Mouse (Mus musculus): ENCODE measurements at regions not wholly inside any gene's neighbourhood (a gene's known extent, or its start where the extent isn't known, plus 50 kb on each side); places are given as distances from the start of the nearest gene placed in this dataset.
A peak's percentile ranks its signal among the peaks of the same experiment; 100 is the strongest.

DNA sequence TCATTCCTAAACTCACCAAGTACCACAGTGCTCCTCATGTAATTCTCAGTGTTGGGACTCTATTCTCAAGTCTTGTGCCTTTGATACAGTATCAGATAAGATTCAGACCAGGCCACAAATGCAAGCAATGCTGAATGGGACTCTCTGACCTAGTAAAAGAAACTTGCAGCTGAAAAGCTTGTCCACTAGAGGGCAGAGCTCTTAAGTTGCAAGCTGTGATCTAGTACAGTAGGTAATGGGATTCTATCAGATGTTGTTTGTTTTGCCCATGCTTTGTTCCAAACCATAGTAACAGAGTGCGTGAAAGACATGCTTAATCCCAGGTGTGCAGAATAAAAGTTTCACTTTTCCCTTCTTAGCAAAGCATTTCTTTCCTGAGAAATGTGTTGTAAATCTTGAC, 383.2 kb upstream of the Chrm2 start:
- H3K4me2 ChIP-seq (replicated peaks) = no peak overlapping the region
- ATAC-seq (ENCODE audit: low FRiP score, low read depth) = peak; percentile 62
- no peaks in the 10 kb centered on the region for H3K27me3 ChIP-seq
- no peak overlapping the region for H3K27ac ChIP-seq (replicated peaks)
- H3K4me1 ChIP-seq = no peaks in the 10 kb centered on the region
- H3K36me3 ChIP-seq = no peaks in the 10 kb centered on the region
- 34% methylated on average over 1 of the region's 1 CpGs for WGBS
- no peak overlapping the region for H3K4me3 ChIP-seq
- no peaks in the 10 kb centered on the region for H3K9me3 ChIP-seq
- H3K9ac ChIP-seq (replicated peaks) = no peak overlapping the region

DNA sequence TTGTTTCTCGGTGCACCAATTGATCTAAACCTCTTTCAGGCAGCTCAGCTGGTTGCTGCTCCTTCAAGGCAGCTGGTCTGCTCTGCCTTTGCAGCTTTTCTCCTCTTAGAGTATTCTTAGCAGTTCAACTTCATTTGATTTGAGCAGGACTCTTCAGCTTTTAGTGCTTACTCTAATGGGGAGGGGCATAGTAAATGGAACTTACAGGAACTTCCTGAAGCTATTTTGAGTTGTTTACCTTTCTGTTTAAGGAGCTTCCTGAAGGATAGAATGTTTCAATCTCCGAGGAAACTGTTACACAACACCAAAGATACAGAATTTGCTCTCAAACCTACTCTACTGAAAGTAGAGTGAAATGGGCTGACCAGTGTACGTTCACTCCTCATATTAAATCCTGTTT, 385.8 kb upstream of the Chrm2 start:
- no peak overlapping the region for H3K4me3 ChIP-seq
- no peaks in the 10 kb centered on the region for H3K4me1 ChIP-seq
- 69% methylated on average over 3 of the region's 3 CpGs for WGBS
- no peak overlapping the region for H3K9ac ChIP-seq (replicated peaks)
- H3K4me2 ChIP-seq (replicated peaks) = no peak overlapping the region
- H3K27ac ChIP-seq (replicated peaks) = no peak overlapping the region
- H3K36me3 ChIP-seq = no peaks in the 10 kb centered on the region
- no peaks in the 10 kb centered on the region for H3K27me3 ChIP-seq
- no peaks in the 10 kb centered on the region for H3K9me3 ChIP-seq
- ATAC-seq (ENCODE audit: low FRiP score, low read depth) = no peak

DNA sequence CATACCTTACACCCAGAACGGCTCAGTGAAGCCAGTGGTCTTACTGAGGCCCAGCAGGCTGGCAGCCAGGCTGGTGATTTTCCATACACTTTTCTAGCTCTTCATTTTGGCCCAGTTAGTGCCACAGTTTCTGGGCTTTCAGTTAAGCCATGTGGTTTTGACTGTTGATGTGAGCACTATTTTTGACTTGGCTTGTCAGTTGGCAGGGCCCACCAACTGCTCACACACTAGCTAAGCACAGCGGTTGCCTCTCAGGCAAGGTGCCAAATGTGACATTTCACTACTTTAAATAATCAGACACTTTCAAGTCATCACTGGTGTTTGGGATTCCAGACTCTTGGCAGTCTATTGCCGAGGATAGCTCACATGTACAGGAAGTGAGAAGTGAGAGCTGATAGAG, 399.0 kb upstream of the Chrm2 start:
- Histone ChIP-seq H3K27ac (replicated peaks) (no peak overlapping the region), H3K9me3 (no peaks in the 10 kb centered on the region), H3K9ac (replicated peaks) (no peak overlapping the region), H3K4me3 (no peak overlapping the region), H3K27me3 (no peaks in the 10 kb centered on the region), H3K4me1 (no peaks in the 10 kb centered on the region), H3K4me2 (replicated peaks) (no peak overlapping the region), H3K36me3 (no peaks in the 10 kb centered on the region)
- 83% methylated on average over 3 of the region's 3 CpGs for WGBS
- no peak for ATAC-seq (ENCODE audit: low FRiP score, low read depth)

DNA sequence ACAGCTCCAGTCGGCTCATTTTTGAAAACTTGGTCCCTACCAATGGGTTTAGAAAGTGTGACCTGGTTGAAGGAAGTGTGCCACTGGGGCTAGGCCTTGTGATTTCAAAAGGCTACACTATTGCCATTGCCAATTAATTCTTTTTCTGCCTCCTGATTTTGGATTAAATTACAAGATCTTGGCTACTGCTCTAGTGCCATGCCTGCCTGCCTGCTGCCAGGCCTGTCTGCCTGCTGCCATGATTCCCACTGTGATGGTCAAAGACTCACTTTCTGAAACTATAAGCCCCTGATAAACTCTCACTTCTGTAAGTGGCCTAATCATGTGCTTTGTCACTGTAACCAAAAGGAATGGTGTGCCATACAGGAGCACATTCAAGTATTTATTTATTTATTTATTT, 400.4 kb upstream of the Mtpn start:
- no peak overlapping the region for H3K4me3 ChIP-seq
- no peaks in the 10 kb centered on the region for H3K27me3 ChIP-seq
- no peak overlapping the region for H3K4me2 ChIP-seq (replicated peaks)
- no peaks in the 10 kb centered on the region for H3K36me3 ChIP-seq
- no peaks in the 10 kb centered on the region for H3K9me3 ChIP-seq
- H3K4me1 ChIP-seq = no peaks in the 10 kb centered on the region
- ATAC-seq (ENCODE audit: low FRiP score, low read depth) = no peak
- no peak overlapping the region for H3K9ac ChIP-seq (replicated peaks)
- H3K27ac ChIP-seq (replicated peaks) = no peak overlapping the region
- WGBS = 91% methylated on average over 1 of the region's 1 CpGs

DNA sequence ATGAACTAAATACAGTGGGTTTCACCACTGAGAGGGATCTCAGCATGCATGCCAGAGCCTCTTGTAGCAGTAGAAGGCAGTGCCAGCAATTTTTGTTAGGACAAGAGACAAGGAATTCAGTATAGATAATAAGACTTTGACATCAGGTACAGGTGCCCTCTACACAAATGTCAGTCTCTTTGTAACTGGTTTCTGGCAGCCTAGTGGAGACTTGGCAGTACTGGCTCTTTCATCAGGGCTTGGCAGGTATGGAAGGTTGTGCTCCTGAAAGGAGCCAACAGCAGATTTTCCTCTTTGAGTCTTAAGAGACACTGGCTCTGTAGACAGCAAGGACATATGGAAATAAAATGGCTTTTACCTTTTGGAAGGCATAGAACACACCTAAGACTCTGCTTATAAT, 384.5 kb upstream of the Mtpn start:
- H3K27ac ChIP-seq (replicated peaks) = no peak overlapping the region
- H3K36me3 ChIP-seq = no peaks in the 10 kb centered on the region
- no peaks in the 10 kb centered on the region for H3K27me3 ChIP-seq
- no peaks in the 10 kb centered on the region for H3K4me1 ChIP-seq
- H3K9me3 ChIP-seq = no peaks in the 10 kb centered on the region
- no peak overlapping the region for H3K9ac ChIP-seq (replicated peaks)
- ATAC-seq (ENCODE audit: low FRiP score, low read depth) = no peak
- H3K4me2 ChIP-seq (replicated peaks) = no peak overlapping the region
- H3K4me3 ChIP-seq = no peak overlapping the region

DNA sequence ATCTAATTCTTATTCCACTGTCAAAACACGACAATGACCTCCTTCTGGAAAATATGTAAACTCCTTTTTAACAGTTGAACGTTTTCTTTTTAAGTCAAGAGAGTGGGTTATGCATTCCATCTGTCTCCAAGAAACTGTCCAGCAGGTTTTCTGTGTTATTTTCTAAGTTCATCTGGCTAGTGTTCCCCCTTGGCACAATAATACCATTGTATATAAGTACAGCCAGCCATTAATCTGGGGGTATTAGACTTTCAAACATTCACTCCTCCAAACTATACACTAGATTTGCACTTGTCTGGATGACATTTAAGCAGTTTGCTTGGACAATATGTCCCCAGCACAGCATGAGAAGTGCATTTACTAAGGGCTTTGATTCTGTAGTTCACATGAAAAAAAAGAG, 358.3 kb upstream of the Mtpn start:
- H3K36me3 ChIP-seq = no peaks in the 10 kb centered on the region
- H3K4me2 ChIP-seq (replicated peaks) = no peak overlapping the region
- H3K4me3 ChIP-seq = no peak overlapping the region
- H3K9ac ChIP-seq (replicated peaks) = no peak overlapping the region
- no peaks in the 10 kb centered on the region for H3K9me3 ChIP-seq
- 0 out of 2 replicates have a peak, but pooled peaks cover 3% of the 10 kb centered on the region for H3K4me1 ChIP-seq
- H3K27ac ChIP-seq (replicated peaks) = no peak overlapping the region
- WGBS = 62% methylated on average over 2 of the region's 2 CpGs
- H3K27me3 ChIP-seq = no peaks in the 10 kb centered on the region
- no peak for ATAC-seq (ENCODE audit: low FRiP score, low read depth)

DNA sequence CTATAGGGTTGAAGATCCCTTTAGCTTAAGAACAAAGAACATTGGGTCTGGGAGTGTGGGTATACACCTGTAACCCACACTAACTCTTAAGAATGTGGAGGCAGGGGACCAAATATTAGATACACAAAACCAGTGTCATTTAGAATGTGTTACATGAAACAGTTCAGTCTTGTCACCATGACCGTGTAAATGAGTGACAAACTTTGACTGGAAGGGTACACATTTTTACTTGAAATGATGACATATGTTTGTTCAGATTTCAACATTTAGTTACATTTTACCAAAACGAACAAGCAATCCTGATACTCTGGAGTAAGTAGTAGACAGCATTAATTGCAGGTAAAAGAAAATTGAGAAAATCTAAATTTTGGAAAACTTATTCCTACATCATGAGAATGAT, 356.0 kb upstream of the Mtpn start:
- Histone ChIP-seq H3K27ac (replicated peaks) (no peak overlapping the region), H3K4me3 (no peak overlapping the region), H3K4me1 (0 out of 2 replicates have a peak, but pooled peaks cover 3% of the 10 kb centered on the region), H3K4me2 (replicated peaks) (no peak overlapping the region), H3K27me3 (no peaks in the 10 kb centered on the region), H3K36me3 (no peaks in the 10 kb centered on the region), H3K9me3 (no peaks in the 10 kb centered on the region), H3K9ac (replicated peaks) (no peak overlapping the region)
- WGBS = 89% methylated on average over 2 of the region's 2 CpGs
- no peak for ATAC-seq (ENCODE audit: low FRiP score, low read depth)

DNA sequence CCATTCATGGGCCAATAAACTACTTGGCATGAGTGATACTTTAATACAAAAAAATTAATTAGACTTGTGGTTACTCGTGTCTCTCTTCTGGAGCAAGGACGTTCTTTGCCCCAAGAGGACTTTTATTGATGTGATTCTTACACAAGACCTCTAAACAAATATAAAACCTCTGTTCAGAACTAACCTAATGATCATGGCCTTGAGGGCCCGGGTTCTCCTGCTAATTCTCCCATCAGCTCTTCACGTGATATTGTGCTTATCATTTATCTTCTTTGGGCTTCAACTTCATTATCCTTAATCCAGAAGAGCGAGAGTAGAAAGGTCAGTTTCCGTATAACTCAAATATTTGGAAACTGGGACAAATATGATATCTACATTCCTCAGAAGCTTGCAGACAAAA, 335.0 kb upstream of the Mtpn start:
- no peaks in the 10 kb centered on the region for H3K9me3 ChIP-seq
- H3K9ac ChIP-seq (replicated peaks) = no peak overlapping the region
- no peak for ATAC-seq (ENCODE audit: low FRiP score, low read depth)
- no peaks in the 10 kb centered on the region for H3K27me3 ChIP-seq
- no peaks in the 10 kb centered on the region for H3K4me1 ChIP-seq
- no peaks in the 10 kb centered on the region for H3K36me3 ChIP-seq
- 92% methylated on average over 6 of the region's 6 CpGs for WGBS
- H3K4me2 ChIP-seq (replicated peaks) = no peak overlapping the region
- H3K4me3 ChIP-seq = no peak overlapping the region
- no peak overlapping the region for H3K27ac ChIP-seq (replicated peaks)

DNA sequence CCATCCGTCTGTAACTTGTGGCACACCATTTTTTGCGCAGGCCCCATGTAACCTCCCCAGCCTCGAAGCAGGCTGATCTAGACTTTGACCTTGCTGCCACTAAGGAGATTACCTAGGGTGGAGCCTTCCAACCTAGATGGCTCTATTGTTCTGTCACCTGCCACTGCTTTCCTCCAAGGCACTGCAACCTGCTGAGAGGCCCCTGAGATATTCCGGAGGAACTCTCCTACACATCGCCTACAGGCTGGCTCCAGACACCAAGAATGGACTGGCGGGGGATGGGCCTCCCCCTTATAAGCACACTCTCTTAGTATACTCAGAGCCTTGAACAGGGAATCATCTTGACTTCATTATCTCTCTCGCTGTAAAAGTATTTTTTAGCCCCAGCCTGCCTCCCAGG, 331.7 kb upstream of the Mtpn start:
- Histone ChIP-seq H3K36me3 (no peaks in the 10 kb centered on the region), H3K4me3 (no peak overlapping the region), H3K27me3 (no peaks in the 10 kb centered on the region), H3K4me2 (replicated peaks) (no peak overlapping the region), H3K9ac (replicated peaks) (no peak overlapping the region), H3K4me1 (no peaks in the 10 kb centered on the region), H3K27ac (replicated peaks) (no peak overlapping the region), H3K9me3 (no peaks in the 10 kb centered on the region)
- ATAC-seq (ENCODE audit: low FRiP score, low read depth) = no peak
- 64% methylated on average over 7 of the region's 7 CpGs for WGBS

DNA sequence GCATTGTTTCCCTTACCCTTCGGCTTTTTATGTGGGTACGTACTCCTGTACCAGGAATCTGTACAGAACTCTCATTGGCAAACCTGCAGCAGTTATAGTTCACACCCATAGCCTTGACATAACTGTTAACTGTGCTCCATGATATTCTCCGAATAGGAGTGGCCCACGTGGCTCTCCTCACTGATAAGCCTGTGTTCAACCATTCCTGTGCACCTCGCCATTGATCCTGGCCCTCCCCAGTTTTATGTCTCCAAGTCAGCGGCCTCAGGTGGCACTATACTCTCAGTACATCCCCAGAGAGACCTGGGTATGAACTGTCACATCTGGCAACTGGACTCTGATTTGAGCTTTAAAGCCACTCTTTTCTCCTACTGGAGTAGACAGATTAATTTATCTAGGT, 324.5 kb upstream of the Mtpn start:
- no peak overlapping the region for H3K27ac ChIP-seq (replicated peaks)
- 84% methylated on average over 6 of the region's 6 CpGs for WGBS

DNA sequence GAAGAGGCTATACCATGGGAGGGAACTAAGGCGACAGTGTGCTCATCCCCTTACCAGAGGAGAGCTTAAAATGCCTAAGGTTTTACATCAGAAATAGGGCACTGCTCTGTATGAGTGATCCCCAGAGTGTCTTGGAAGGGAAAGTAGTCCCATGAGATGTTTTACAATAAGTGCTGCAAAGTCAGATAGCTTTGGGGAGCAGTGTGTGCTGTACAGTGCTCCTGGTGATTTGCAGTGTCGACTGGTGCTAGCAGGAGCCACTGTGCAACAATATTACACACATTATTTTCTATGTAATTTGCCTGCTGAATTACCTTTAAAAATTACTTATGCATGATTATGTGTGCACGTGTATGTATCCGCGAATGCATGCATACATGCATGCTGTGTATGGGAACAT, 314.3 kb upstream of the Mtpn start:
- Histone ChIP-seq H3K36me3 (no peaks in the 10 kb centered on the region), H3K4me1 (no peaks in the 10 kb centered on the region), H3K4me3 (no peak overlapping the region), H3K9me3 (no peaks in the 10 kb centered on the region), H3K27ac (replicated peaks) (no peak overlapping the region), H3K27me3 (no peaks in the 10 kb centered on the region), H3K9ac (replicated peaks) (no peak overlapping the region), H3K4me2 (replicated peaks) (no peak overlapping the region)
- WGBS = 89% methylated on average over 5 of the region's 5 CpGs
- ATAC-seq (ENCODE audit: low FRiP score, low read depth) = no peak

More for the DNA sequence above, 324.5 kb upstream of the Mtpn start:
- H3K4me2 ChIP-seq (replicated peaks) = no peak overlapping the region
- H3K9me3 ChIP-seq = no peaks in the 10 kb centered on the region
- no peaks in the 10 kb centered on the region for H3K27me3 ChIP-seq
- no peaks in the 10 kb centered on the region for H3K36me3 ChIP-seq
- H3K4me1 ChIP-seq = no peaks in the 10 kb centered on the region
- H3K9ac ChIP-seq (replicated peaks) = no peak overlapping the region
- H3K4me3 ChIP-seq = no peak overlapping the region
- no peak for ATAC-seq (ENCODE audit: low FRiP score, low read depth)

DNA sequence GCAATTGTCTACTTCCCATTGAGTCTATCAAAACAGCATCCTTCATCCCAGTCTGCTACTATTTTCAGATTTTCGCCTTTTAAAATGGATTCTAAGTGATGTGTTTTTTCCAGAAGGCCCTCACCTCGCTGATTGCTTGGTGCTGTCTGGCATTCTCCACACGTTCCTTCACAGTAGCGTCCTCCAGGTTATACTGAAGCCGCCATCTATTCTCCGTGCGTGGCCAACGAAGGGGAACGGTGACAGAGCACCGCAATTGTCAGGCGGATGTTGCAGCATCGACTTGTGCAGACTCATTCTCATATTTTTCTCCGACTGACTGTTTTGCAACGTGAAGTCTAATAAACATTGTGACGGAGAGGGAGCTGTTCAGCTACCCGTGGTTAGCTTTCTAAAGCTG, 277.0 kb upstream of the Mtpn start:
- Histone ChIP-seq H3K9me3 (no peaks in the 10 kb centered on the region), H3K4me1 (no peaks in the 10 kb centered on the region), H3K9ac (replicated peaks) (no peak overlapping the region), H3K36me3 (no peaks in the 10 kb centered on the region), H3K4me3 (no peak overlapping the region), H3K27ac (replicated peaks) (no peak overlapping the region), H3K27me3 (no peaks in the 10 kb centered on the region), H3K4me2 (replicated peaks) (no peak overlapping the region)
- 86% methylated on average over 16 of the region's 16 CpGs for whole genome bisulfite sequencing
- no peak for ATAC-seq (ENCODE audit: low FRiP score, low read depth)

DNA sequence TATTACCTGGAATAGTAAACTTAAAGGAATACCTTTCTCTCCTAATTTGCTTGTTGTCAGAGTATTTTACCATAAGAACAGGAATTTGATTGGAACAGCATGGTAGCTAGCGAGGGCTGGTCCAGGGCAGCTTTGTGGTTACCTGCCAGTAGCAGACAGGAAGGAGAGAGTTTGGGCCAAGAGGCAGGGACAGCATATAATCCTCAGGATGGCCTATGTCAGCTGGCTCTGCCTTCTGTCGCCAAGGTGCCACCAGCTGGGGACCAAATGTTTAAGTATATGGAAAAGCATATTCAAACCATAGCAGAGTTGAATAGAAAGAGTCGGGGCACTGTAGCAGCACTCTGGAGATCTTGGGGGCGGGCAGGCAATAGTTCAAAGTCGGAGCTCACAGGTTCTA, 274.8 kb upstream of the Mtpn start:
- Histone ChIP-seq H3K9me3 (no peaks in the 10 kb centered on the region), H3K4me3 (no peak overlapping the region), H3K27me3 (no peaks in the 10 kb centered on the region), H3K4me2 (replicated peaks) (no peak overlapping the region), H3K4me1 (no peaks in the 10 kb centered on the region), H3K27ac (replicated peaks) (no peak overlapping the region), H3K9ac (replicated peaks) (no peak overlapping the region), H3K36me3 (no peaks in the 10 kb centered on the region)
- ATAC-seq (ENCODE audit: low FRiP score, low read depth) = no peak
- 86% methylated on average over 5 of the region's 5 CpGs for WGBS

Measured in midbrain, embryonic 12.5 days (tissue).